Comparison of ENCODE assay signal across 20 mouse cellular contexts in genomic region chr1:42709024-42709423, GRCm38 (mm10). TPM values are rescaled to one million over a fixed set of nuclear protein-coding genes. Genes with fewer than 3 reads are reported as not detected.
A peak's percentile ranks its signal among the peaks of the same experiment; 100 is the strongest.
DNase-seq lines count a peak whose midpoint lies in the region; ATAC-seq and TF ChIP-seq lines count a peak whose summit lies in the region.
"Had no signal": no experiment of that assay in that cellular context is flagged by ENCODE, and none has a peak within 500 bp of the region (broad histone marks: within the 10 kb centered on the region; RNA-seq: fewer than 3 reads in every experiment).

No protein-coding gene starts in this region.

- no peak for ATAC-seq in kidney, postnatal 0 days (replicated peaks; ENCODE audit: low FRiP score, low read depth)
- ATAC-seq in forebrain, embryonic 14.5 days, result no peak
- no peak for ATAC-seq in hindbrain, embryonic 16.5 days
- ATAC-seq in midbrain, postnatal 0 days (ENCODE audit: low FRiP score), result no peak
- ATAC-seq in megakaryocyte progenitor cell, adult 5-6 weeks (replicated peaks; ENCODE audit: poor library complexity), result no peak

- no peak overlapping the region for H3K9ac ChIP-seq in kidney, postnatal 0 days (ENCODE audit: low read depth, low read length)
- peak overlapping the region; percentile 95 for H3K9ac ChIP-seq in forebrain, embryonic 14.5 days (ENCODE audit: low read length)
- H3K9ac ChIP-seq in hindbrain, embryonic 16.5 days (ENCODE audit: low read depth, low read length), result peak overlapping the region; percentile 22; the same call in 1 of the 2 replicates
- H3K9ac ChIP-seq in midbrain, postnatal 0 days (replicated peaks; ENCODE audit: low read length, poor library complexity, severe bottlenecking), result no peak overlapping the region
- H3K9ac ChIP-seq: limb, embryonic 13.5 days had no signal

- H3K36me3 ChIP-seq in kidney, postnatal 0 days (ENCODE audit: insufficient read depth, low read length), result no peaks in the 10 kb centered on the region
- peaks cover 7% of the 10 kb centered on the region for H3K36me3 ChIP-seq in forebrain, embryonic 14.5 days (ENCODE audit: control insufficient read depth, insufficient read depth, low read length)
- no peaks in the 10 kb centered on the region for H3K36me3 ChIP-seq in hindbrain, embryonic 16.5 days (ENCODE audit: control insufficient read depth, insufficient read depth, low read length)
- no peaks in the 10 kb centered on the region for H3K36me3 ChIP-seq in midbrain, postnatal 0 days (ENCODE audit: insufficient read depth, low read length)
- H3K36me3 ChIP-seq: G1E; limb, embryonic 13.5 days had no signal

- H3K9me3 ChIP-seq in kidney, postnatal 0 days (replicated peaks; ENCODE audit: low read length), result no peaks in the 10 kb centered on the region
- no peaks in the 10 kb centered on the region for H3K9me3 ChIP-seq in forebrain, embryonic 14.5 days (replicated peaks; ENCODE audit: control insufficient read depth, low read length)
- no peaks in the 10 kb centered on the region for H3K9me3 ChIP-seq in hindbrain, embryonic 16.5 days (ENCODE audit: control insufficient read depth, low read length)
- no peaks in the 10 kb centered on the region for H3K9me3 ChIP-seq in midbrain, postnatal 0 days (ENCODE audit: low read length)
- H3K9me3 ChIP-seq: limb, embryonic 13.5 days had no signal

- TF ChIP-seq CTCF in kidney, postnatal 0 days (IDR thresholded peaks at IDR 0.05; ENCODE audit: low read depth), result no peak
- no peak for TF ChIP-seq CTCF in midbrain, postnatal 0 days (IDR thresholded peaks at IDR 0.05)

- H3K4me1 ChIP-seq in kidney, postnatal 0 days (replicated peaks; ENCODE audit: insufficient read depth, low read length), result no peaks in the 10 kb centered on the region
- H3K4me1 ChIP-seq in forebrain, embryonic 14.5 days (ENCODE audit: control insufficient read depth, insufficient read depth, low read length), result peaks cover 41% of the 10 kb centered on the region
- peaks cover 28% of the 10 kb centered on the region for H3K4me1 ChIP-seq in hindbrain, embryonic 16.5 days (ENCODE audit: control insufficient read depth, insufficient read depth, low read depth, low read length)
- H3K4me1 ChIP-seq in midbrain, postnatal 0 days (ENCODE audit: insufficient read depth, low read length), result peaks cover 13% of the 10 kb centered on the region; the same call in 1 of the 2 replicates

- no peak for DNase-seq in kidney, postnatal 0 days (ENCODE audit: low spot score)
- DNase-seq in kidney, postnatal 4 days, result no peak
- no peak for DNase-seq in forebrain, embryonic 14.5 days (ENCODE audit: low spot score)
- no peak for DNase-seq in midbrain, postnatal 0 days (ENCODE audit: low spot score)
- no peak for DNase-seq in lung, postnatal 25 days (ENCODE audit: low spot score)
- DNase-seq in ovary, postnatal 10 days (ENCODE audit: low spot score), result no peak
- DNase-seq: adrenal gland, postnatal 36 days; cerebellum, postnatal 36 days; kidney, adult 8-10 months; layer of hippocampus, adult 9-11 months; retina, postnatal 1 day had no signal

- 35% methylated on average over 1 of the region's 1 CpGs for WGBS in kidney, postnatal 0 days
- WGBS in forebrain, embryonic 14.5 days, result 4% methylated on average over 1 of the region's 1 CpGs
- 30% methylated on average over 1 of the region's 1 CpGs for WGBS in hindbrain, embryonic 16.5 days
- WGBS in midbrain, postnatal 0 days, result 22% methylated on average over 1 of the region's 1 CpGs

- 0 out of 2 replicates have a peak overlapping the region, but pooled peaks have one; percentile 42 for H3K27ac ChIP-seq in kidney, postnatal 0 days
- H3K27ac ChIP-seq in forebrain, embryonic 14.5 days (ENCODE audit: low read depth, low read length), result peak overlapping the region; percentile 78
- no peak overlapping the region; the same call in 1 of the 2 replicates for H3K27ac ChIP-seq in hindbrain, embryonic 16.5 days (ENCODE audit: low read depth, low read length)
- 0 out of 2 replicates have a peak overlapping the region, but pooled peaks have one; percentile 14 for H3K27ac ChIP-seq in midbrain, postnatal 0 days (ENCODE audit: low read depth, low read length)
- H3K27ac ChIP-seq: limb, embryonic 13.5 days; macrophage had no signal

- H3K4me3 ChIP-seq in kidney, postnatal 0 days (replicated peaks; ENCODE audit: low read depth, low read length), result no peak overlapping the region
- peak overlapping the region; percentile 60 for H3K4me3 ChIP-seq in forebrain, embryonic 14.5 days (ENCODE audit: low read depth, low read length)
- no peak overlapping the region for H3K4me3 ChIP-seq in hindbrain, embryonic 16.5 days (ENCODE audit: low read length)
- no peak overlapping the region for H3K4me3 ChIP-seq in midbrain, postnatal 0 days (ENCODE audit: low read depth, low read length)
- H3K4me3 ChIP-seq: erythroblast, embryonic 14.5 days; limb, embryonic 13.5 days had no signal

- no peak overlapping the region for H3K4me2 ChIP-seq in kidney, postnatal 0 days (ENCODE audit: low read length)
- peak overlapping the region; percentile 87 for H3K4me2 ChIP-seq in forebrain, embryonic 14.5 days (ENCODE audit: low read length)
- H3K4me2 ChIP-seq in hindbrain, embryonic 16.5 days (ENCODE audit: low read length), result peak overlapping the region; percentile 10; the same call in 1 of the 2 replicates
- no peak overlapping the region for H3K4me2 ChIP-seq in midbrain, postnatal 0 days (ENCODE audit: low read depth, low read length, poor library complexity, severe bottlenecking)
- H3K4me2 ChIP-seq: limb, embryonic 13.5 days had no signal

- peaks cover 57% of the 10 kb centered on the region for H3K27me3 ChIP-seq in kidney, postnatal 0 days (ENCODE audit: insufficient read depth, low read length)
- H3K27me3 ChIP-seq in forebrain, embryonic 14.5 days (replicated peaks; ENCODE audit: control insufficient read depth, insufficient read depth, low read length), result no peaks in the 10 kb centered on the region
- H3K27me3 ChIP-seq in hindbrain, embryonic 16.5 days (replicated peaks; ENCODE audit: control insufficient read depth, insufficient read depth, low read length), result peaks cover 4% of the 10 kb centered on the region
- H3K27me3 ChIP-seq in midbrain, postnatal 0 days (ENCODE audit: insufficient read depth, low read length), result no peaks in the 10 kb centered on the region

RNA-seq across cellular contexts. Expression of gene Pou3f3, which starts 13.5 kb away (rescaled TPM):
- 12.4 and 13.2 TPM in 2 replicates for polyA plus RNA-seq in kidney, postnatal 0 days (2015; fragmentation: Nextera tagmentation; extraction: Ambion mirVana)
- 28.9 and 35.3 TPM in 2 replicates for polyA plus RNA-seq in forebrain, embryonic 14.5 days (2014; fragmentation: Nextera tagmentation; extraction: Ambion mirVana)
- 8.4 and 9.5 TPM in 2 replicates for polyA plus RNA-seq in hindbrain, embryonic 16.5 days (2015; fragmentation: Nextera tagmentation; extraction: Ambion mirVana)
- total RNA-seq in midbrain, postnatal 0 days (2014; rRNA removed), result 45.2 and 48.4 TPM in 2 replicates
- 11.5 and 12.0 TPM in 2 replicates for polyA plus RNA-seq in midbrain, postnatal 0 days (2015; fragmentation: Nextera tagmentation; extraction: Ambion mirVana)
- not detected in 2 replicates for total RNA-seq in megakaryocyte progenitor cell, adult 5-6 weeks (2015)
- not detected in 2 replicates for total RNA-seq in megakaryocyte progenitor cell, adult 5-6 weeks (2017)
- polyA plus RNA-seq: C2C12; erythroblast, embryonic 14.5 days; G1E; liver, embryonic 16.5 days; macrophage; small intestine, adult 2 months had no signal

Comparison
In these comparisons a context has a peak if more than half of its experiments do, and no peak if none do; other contexts are left out.
1. H3K4me2 ChIP-seq: peak in forebrain, embryonic 14.5 days (single experiment) and hindbrain, embryonic 16.5 days (single experiment); none in kidney, postnatal 0 days (single experiment) and midbrain, postnatal 0 days (single experiment).
2. H3K9ac ChIP-seq: peak in forebrain, embryonic 14.5 days (single experiment) and hindbrain, embryonic 16.5 days (single experiment); none in kidney, postnatal 0 days (single experiment) and midbrain, postnatal 0 days (single experiment).